Mouse (Mus musculus) thymus, postnatal 14 days (tissue): Measurements from ENCODE around the gene Myo1e.
"Not testable (repeated sequence)": the region's sequence is repeated elsewhere in the genome, so short reads cannot be mapped to it uniquely, and the experiment has no call there.

Experiments
- DNase-seq: peaks from one replicate; pipeline ENCODE4 v3.0.0; 2021

Gene Myo1e

DNA sequence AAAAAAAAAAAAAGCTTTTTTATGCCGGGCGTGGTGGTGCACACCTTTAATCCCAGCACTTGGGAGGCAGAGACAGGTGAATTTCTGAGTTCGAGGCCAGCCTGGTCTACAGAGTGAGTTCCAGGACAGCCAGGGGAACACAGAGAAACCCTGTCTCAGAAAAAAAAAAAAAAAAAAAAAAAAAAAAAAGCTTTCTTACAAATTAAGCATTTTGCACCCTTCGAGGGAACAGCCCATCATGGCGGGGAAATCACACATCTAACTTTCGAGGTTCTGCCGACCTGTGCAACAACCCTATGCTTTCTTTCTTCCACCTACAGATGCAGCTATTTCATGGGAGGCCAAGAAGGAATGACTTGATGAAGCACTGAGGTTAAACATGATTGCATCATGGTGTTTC is 48.9 kb downstream of the Myo1e start:
- DNase-seq, result not testable (repeated sequence)

GRCm38 (mm10) chr9:70257289-70258101 is 50.3 kb downstream of the Myo1e start:
- peak; percentile 47 for DNase-seq

DNA sequence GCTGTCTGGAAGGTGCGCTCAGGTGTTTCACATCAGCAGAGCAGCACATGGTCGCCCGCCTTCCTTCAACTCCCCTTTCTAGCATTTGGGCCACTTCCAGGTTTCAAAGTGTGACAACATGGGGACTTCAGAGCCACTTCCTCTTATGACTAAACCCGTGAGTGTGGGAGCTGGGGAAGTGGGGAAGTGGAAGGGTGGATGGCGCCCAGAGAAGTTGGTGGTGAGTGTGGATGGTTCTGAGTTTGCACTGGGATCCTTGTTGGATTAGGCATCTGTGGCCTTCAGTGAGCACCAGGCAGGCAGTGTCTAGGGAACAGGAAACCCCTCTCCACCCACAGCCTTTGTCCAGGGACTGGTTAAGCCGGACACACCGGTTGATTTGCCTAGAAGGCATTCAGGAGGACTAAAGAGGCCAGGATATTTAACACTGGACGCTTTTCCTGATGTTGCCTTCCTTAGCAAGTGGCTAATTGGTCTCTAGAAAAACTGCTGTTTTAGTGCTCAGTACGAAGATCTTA is 53.2 kb downstream of the Myo1e start:
- no peak for DNase-seq

- DNase-seq, result no peak
Observed at GRCm38 (mm10) chr9:70261646-70262045, 54.5 kb downstream of the Myo1e start.

- no peak for DNase-seq
Observed at GRCm38 (mm10) chr9:70263134-70263533, 56.0 kb downstream of the Myo1e start.

DNA sequence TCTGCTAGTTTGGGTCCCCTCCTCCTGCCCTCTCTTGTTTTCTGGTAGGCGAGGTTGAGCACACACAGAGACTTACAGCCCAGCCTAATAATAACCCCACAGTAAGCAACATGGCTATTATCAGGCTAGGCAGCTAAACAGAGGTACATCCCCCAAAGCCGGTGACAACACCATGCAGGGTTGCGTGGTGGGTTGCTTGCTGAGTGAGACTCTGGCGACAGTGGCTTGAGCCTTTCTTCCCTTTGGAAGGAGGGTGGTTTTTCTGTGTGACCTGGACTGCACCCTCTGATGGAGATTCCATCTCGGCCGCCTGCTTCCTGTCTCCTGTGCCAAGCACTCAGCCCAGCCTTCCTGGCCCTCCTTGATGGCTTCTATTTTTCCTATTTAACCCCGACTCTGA is 56.6 kb downstream of the Myo1e start:
- no peak for DNase-seq

- DNase-seq, result no peak
Observed at GRCm38 (mm10) chr9:70265513-70265912, 58.4 kb downstream of the Myo1e start.

DNA sequence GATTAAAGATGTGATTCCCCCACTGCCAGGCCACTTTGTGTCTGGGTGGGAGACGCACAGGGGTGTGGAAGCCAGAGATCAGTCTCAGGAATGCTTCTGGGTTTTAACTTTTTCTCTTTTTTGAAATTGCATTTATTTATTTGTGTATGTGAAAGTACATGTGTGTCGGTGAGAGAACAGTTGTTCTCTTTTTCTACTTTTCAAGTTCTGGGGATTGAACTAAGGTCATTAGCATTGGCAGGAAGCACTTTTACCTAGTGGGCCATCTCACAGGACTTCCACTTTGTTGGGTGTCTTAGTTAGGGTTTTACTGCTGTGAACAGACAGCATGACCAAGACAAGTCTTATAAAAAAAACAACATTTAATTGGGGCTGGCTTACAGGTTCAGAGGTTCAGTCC is 59.0 kb downstream of the Myo1e start:
- DNase-seq, result no peak

DNA sequence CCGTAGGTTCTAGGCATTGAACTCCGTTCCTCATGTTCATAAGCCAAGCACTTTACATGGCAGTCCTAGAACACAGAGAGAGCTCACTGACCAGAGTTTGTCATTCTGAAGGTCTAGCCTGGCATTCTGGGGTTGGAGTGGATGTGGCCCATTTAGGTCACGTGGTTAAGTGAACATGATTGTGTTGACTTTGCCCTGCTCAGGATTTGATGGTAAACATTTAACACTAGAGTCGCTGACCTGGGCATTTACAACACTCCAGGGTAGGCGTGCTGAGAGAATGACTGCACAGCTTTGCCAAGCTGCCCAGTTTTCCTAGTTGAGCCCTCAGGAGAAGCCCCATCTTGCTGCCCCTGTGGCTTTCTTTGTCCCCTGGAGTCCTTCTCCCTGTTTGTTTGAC is 60.0 kb downstream of the Myo1e start:
- no peak for DNase-seq

GRCm38 (mm10) chr9:70269349-70269748 is 62.2 kb downstream of the Myo1e start:
- no peak for DNase-seq

- no peak for DNase-seq
Observed at GRCm38 (mm10) chr9:70270468-70270867, 63.3 kb downstream of the Myo1e start.

GRCm38 (mm10) chr9:70271137-70271536 is 64.0 kb downstream of the Myo1e start:
- DNase-seq, result no peak

- no peak for DNase-seq
Observed at GRCm38 (mm10) chr9:70271631-70272030, 64.5 kb downstream of the Myo1e start.

GRCm38 (mm10) chr9:70274071-70274470 is 66.9 kb downstream of the Myo1e start:
- no peak for DNase-seq

DNA sequence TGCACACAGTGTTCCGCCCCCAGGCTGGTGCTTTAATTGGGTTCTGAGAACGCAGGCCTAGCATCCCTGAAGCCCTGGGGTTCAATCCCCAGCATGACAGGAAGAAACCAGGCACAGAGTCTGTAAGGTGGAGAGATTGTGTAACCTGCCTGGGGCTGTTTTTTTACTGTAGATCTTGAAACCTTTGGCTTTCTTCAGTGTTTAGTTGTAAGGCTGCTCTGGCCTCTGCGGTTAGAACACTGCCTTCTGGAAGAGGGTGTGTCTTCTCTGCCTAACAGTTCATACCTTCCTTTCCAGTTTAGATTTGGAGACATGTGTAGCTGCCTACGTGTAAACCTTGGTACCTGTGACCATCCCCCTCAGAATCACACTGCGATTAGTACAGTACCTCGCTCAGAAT is 67.3 kb downstream of the Myo1e start:
- no peak for DNase-seq

DNA sequence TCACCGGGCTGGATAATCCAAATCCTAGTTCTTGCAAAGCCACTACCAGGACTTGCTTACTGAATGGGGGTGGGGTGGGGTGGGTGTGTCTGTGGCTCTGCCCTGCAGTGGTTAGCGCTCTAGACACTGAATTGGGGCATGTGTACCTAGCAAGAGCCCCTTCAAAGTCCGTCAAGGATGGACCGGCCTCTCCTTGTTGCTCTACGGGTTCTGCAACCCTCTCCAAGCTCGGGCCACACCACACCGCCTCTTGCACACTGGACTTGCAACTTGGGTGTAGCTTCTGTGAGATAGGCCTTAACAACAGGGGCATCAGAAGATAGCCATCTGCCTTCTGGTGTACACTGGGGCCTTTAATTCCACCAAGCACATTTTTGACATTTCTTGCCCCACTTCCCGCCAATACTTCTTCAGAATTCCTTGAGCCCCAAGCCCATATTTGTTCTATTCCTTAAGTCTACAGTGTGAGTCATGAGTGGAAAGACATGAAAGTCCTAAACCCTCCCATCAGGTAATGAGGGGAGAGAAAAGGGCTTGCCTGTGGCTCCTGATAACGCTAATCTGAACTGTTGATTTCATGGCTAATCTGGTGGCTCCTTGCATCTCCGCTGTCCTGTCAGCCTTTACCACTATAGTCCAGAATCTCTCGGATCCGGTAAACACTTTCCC is 67.9 kb downstream of the Myo1e start:
- DNase-seq, result no peak

GRCm38 (mm10) chr9:70277076-70277475 is 69.9 kb downstream of the Myo1e start:
- DNase-seq, result no peak

DNA sequence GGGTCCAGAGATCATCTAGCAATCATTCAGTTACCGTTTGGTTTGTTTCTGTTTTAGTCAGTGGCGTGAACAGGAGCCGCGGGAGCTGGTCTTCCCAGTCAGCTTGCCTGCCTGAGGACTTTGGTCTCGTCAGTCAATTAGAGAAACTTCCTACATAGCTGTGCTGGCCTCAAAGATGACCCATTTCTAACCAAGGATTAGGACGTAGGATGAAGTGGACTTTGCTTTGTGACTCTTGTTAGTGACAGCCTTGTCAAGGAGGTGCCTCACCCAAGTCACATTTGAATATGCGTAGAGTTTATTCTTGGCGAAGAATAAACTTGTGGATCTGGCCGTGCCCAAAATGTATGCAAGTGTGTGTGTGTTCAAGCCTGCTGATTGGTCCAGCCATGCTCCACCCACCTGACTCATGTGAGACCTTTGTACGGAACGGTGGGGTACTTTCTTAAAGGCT is 70.4 kb downstream of the Myo1e start:
- no peak for DNase-seq

DNA sequence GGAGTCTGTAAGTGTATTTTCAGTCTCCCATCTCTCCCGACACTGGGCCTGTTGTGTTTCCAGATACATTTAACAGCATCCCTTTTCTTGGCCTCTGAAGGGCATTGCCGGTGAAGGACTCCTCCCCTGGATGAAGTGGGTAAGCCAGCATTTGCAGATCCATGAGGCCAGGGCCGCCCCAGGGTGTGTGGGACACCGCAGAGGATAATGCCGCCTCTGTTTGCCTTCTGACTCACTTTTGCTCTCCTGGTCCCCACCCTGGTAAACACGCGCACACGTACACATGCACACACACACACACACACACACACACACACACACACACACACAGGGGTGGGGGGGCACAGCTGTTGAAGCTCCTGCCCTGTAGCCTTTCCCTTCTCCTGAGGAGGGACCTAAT is 74.3 kb downstream of the Myo1e start:
- DNase-seq, result no peak

- no peak for DNase-seq
Observed at GRCm38 (mm10) chr9:70282107-70282506, 75.0 kb downstream of the Myo1e start.

GRCm38 (mm10) chr9:70283151-70283550 is 76.0 kb downstream of the Myo1e start:
- DNase-seq, result no peak

DNA sequence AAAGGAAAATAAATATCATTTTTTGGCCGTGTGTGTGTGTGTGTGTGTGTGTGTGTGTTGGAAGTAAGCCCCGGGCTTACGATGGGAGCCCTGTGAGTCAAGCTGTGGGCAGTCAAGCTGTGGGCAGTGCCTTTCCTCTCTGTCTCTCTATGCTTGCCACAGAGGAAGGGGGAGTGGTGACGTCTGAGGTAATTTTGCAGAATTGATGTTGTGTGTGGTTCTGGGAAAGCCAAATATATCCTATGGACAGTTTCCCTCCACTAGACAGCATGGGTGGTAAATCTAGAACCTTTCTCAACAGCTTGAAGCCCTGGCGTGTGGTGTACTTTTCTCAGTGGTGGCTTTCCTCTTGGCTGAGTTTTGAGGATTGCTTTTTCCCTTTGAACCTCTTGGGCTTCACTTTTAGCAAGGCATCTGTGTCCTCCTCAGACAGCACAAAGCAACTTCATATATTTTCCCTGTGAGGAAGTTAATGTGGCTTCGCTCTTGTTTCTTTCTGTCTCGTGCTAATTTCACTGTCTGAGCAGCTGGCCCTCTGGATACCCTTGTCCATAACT is 77.5 kb downstream of the Myo1e start:
- no peak for DNase-seq

GRCm38 (mm10) chr9:70290785-70291184 is 83.6 kb downstream of the Myo1e start:
- DNase-seq, result no peak

GRCm38 (mm10) chr9:70296916-70297315 is 89.8 kb downstream of the Myo1e start:
- no peak for DNase-seq
